Mouse (Mus musculus) ES-Bruce4 (cell line): Measurements from ENCODE around the gene Olfr301. TPM values are rescaled to one million over a fixed set of nuclear protein-coding genes. Genes with fewer than 3 reads are reported as not detected.

ENCODE experiments used
- H3K27ac ChIP-seq: 2 replicates; pipeline ENCODE4 v1.5.1; 2012; ENCODE audit warnings: low read length, inconsistent platforms; ENCODE audit not compliant: insufficient read depth
- H3K27me3 ChIP-seq: 2 replicates; pipeline ENCODE4 v1.6.1; 2012; ENCODE audit warnings: mild to moderate bottlenecking, low read length, inconsistent platforms; ENCODE audit not compliant: control insufficient read depth, poor library complexity, insufficient read depth, severe bottlenecking
- H3K36me3 ChIP-seq: 2 replicates; pipeline ENCODE4 v1.6.1; 2012; ENCODE audit warnings: inconsistent platforms, mild to moderate bottlenecking, low read length, moderate library complexity; ENCODE audit not compliant: control insufficient read depth, poor library complexity, insufficient read depth, severe bottlenecking
- H3K4me1 ChIP-seq: one replicate; pipeline ENCODE4 v1.8.1; 2011; ENCODE audit warnings: low read length; ENCODE audit not compliant: control insufficient read depth, insufficient read depth
- H3K4me3 ChIP-seq: 2 replicates; pipeline ENCODE4 v1.5.1; 2011; ENCODE audit warnings: low read depth, mild to moderate bottlenecking, low read length
- H3K9ac ChIP-seq: 2 replicates; pipeline ENCODE4 v1.6.1; 2012; ENCODE audit warnings: low read depth, mild to moderate bottlenecking, inconsistent platforms; ENCODE audit not compliant: poor library complexity, severe bottlenecking
- H3K9me3 ChIP-seq: replicated peaks from 2 replicates; pipeline ENCODE4 v1.6.1; 2012; ENCODE audit warnings: mild to moderate bottlenecking, low read length, inconsistent platforms; ENCODE audit not compliant: control insufficient read depth, poor library complexity, insufficient read depth, severe bottlenecking
- CTCF ChIP-seq: IDR thresholded peaks from one replicate; pipeline ENCODE4 v1.8.1; 2011; ENCODE audit warnings: low read depth, low read length
- EP300 ChIP-seq: IDR thresholded peaks from 2 replicates; pipeline ENCODE4 v1.6.1; 2011; ENCODE audit warnings: low read depth, low read length; ENCODE audit not compliant: insufficient read depth
- POLR2A ChIP-seq: IDR thresholded peaks from one replicate; pipeline ENCODE4 v1.8.1; 2011; ENCODE audit warnings: low read length; ENCODE audit not compliant: insufficient read depth
- polyA plus RNA-seq: library from polyadenylated mRNA; stranded (reverse); fragments of >200 nt; gene quantifications from 2 replicates; pipeline ENCODE4 v1.2.4, GENCODE M21; 2011; ENCODE audit warnings: low read depth; ENCODE audit not compliant: missing spikeins, insufficient read depth, insufficient read length

Gene Olfr301
- not detected in 2 replicates for polyA plus RNA-seq

DNA sequence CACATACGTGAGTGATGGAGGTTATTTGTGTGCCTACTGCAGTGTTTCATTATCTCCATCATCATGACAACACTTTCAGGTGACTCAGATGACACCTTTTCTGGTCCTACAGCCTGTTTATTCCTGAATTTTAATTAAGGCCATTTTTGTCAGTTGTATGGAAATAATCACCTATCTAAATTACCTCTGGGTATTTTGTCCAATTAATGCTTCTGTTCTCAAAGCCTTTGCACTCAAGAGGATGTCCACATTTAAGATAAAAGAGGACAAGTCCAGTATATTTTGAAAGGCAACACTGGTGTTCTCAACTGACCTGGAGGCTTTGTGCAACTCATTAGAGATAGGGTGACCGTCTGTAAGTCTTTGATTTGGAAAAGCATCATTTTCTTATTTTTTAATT, at the start of gene Olfr301:
Gene Olfr301 (plus strand): TSS at position 301 of the 400 bp plus-strand sequence.
- Histone ChIP-seq H3K36me3 (no peaks in the 10 kb centered on the region), H3K9me3 (no peaks in the 10 kb centered on the region), H3K4me1 (no peaks in the 10 kb centered on the region), H3K4me3 (no peak within 1 kb of the TSS), H3K9ac (no peak within 1 kb of the TSS), H3K27ac (no peak within 1 kb of the TSS), H3K27me3 (no peaks in the 10 kb centered on the region)
- no peak for TF ChIP-seq POLR2A
- no peak for TF ChIP-seq CTCF
- no peak for TF ChIP-seq EP300

GRCm38 (mm10) chr7:86366828-86367227, 36.8 kb upstream of the Olfr301 start, which contains the start of gene Olfr305:
Gene Olfr305 (minus strand): TSS chr7:86366928.
- no peak for TF ChIP-seq EP300
- no peak for TF ChIP-seq POLR2A
- no peak for TF ChIP-seq CTCF

DNA sequence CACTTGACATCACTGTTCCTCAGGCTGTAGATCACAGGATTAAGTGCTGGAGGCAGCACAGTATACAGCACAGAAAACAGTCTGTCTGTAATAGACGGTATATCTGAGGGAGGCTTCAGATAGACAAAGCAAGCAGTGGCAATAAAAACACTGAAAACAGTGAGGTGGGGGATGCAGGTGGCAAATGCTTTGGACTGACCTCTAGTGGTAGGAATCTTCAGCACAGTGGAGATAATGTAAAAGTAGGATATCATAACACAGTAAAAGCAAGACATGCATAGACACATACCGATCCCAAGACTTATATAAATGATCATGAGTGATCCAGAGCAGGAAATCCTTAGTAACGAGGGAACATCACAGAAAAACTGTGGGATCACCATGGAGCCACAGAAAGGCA, 17.9 kb upstream of the Olfr301 start:
- no peaks in the 10 kb centered on the region for H3K36me3 ChIP-seq
- no peaks in the 10 kb centered on the region for H3K27me3 ChIP-seq
- no peak overlapping the region for H3K4me3 ChIP-seq
- H3K4me1 ChIP-seq, result no peaks in the 10 kb centered on the region
- TF ChIP-seq POLR2A (no peak), CTCF (no peak), EP300 (no peak)
- no peak overlapping the region for H3K27ac ChIP-seq
- H3K9me3 ChIP-seq, result no peaks in the 10 kb centered on the region
- no peak overlapping the region for H3K9ac ChIP-seq

More at GRCm38 (mm10) chr7:86366828-86367227, 36.8 kb upstream of the Olfr301 start, which contains the start of gene Olfr305:
- Histone ChIP-seq H3K4me1 (no peaks in the 10 kb centered on the region), H3K27me3 (no peaks in the 10 kb centered on the region), H3K27ac (no peak within 1 kb of the TSS), H3K36me3 (no peaks in the 10 kb centered on the region), H3K4me3 (no peak within 1 kb of the TSS), H3K9me3 (no peaks in the 10 kb centered on the region), H3K9ac (no peak within 1 kb of the TSS)

- H3K27ac ChIP-seq, result no peak within 1 kb of the TSS
- H3K4me1 ChIP-seq, result no peaks in the 10 kb centered on the region
- no peaks in the 10 kb centered on the region for H3K27me3 ChIP-seq
- no peak within 1 kb of the TSS for H3K9ac ChIP-seq
- H3K4me3 ChIP-seq, result no peak within 1 kb of the TSS
- no peaks in the 10 kb centered on the region for H3K36me3 ChIP-seq
- H3K9me3 ChIP-seq, result no peaks in the 10 kb centered on the region
- TF ChIP-seq POLR2A (no peak), EP300 (no peak), CTCF (no peak)
Measured at GRCm38 (mm10) chr7:86386558-86386957, 17.1 kb upstream of the Olfr301 start, which contains the start of gene Olfr304. Gene Olfr304 (minus strand): TSS chr7:86386658.

- H3K9me3 ChIP-seq, result no peaks in the 10 kb centered on the region
- H3K27ac ChIP-seq, result no peak within 1 kb of the TSS
- no peaks in the 10 kb centered on the region for H3K36me3 ChIP-seq
- no peaks in the 10 kb centered on the region for H3K27me3 ChIP-seq
- TF ChIP-seq CTCF, result no peak
- TF ChIP-seq EP300, result no peak
- no peak for TF ChIP-seq POLR2A
- no peak within 1 kb of the TSS for H3K9ac ChIP-seq
- no peak within 1 kb of the TSS for H3K4me3 ChIP-seq
- no peaks in the 10 kb centered on the region for H3K4me1 ChIP-seq
Measured at GRCm38 (mm10) chr7:86397689-86398088, 6.0 kb upstream of the Olfr301 start, which contains the start of gene Olfr303. Gene Olfr303 (minus strand): TSS chr7:86397789.

DNA sequence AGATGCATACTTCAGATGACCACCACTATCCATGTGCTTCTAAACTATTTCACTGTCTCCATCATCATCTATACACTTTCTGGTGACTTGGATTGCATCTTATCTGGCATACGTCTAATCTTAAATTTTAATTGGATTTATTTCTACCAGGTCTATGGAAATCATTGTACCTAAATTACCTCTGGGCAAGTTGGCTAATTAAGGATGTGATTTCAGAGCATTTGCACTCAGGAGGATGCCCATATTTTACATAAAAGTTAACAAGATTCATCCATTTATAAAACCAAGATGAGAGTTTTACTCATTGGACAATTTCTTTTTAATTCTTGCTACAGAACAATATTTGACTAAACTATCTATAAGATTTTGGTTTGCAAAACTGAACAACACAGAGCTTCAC, 56.0 kb downstream of the Olfr301 start, which contains the start of gene Olfr299:
Gene Olfr299 (plus strand): TSS at position 301 of the 400 bp plus-strand sequence.
- H3K4me3 ChIP-seq, result no peak within 1 kb of the TSS
- TF ChIP-seq POLR2A, result no peak
- no peak for TF ChIP-seq CTCF
- TF ChIP-seq EP300, result no peak
- no peaks in the 10 kb centered on the region for H3K36me3 ChIP-seq
- H3K9ac ChIP-seq, result no peak within 1 kb of the TSS
- no peak within 1 kb of the TSS for H3K27ac ChIP-seq
- no peaks in the 10 kb centered on the region for H3K9me3 ChIP-seq
- no peaks in the 10 kb centered on the region for H3K4me1 ChIP-seq
- H3K27me3 ChIP-seq, result no peaks in the 10 kb centered on the region

Other genes with a start within 250 kb of the Olfr301 start
- not detected in 2 replicates for gene Vmn2r75, start 232.1 kb upstream of the Olfr301 start, polyA plus RNA-seq
- gene Vmn2r76, start 157.5 kb upstream of the Olfr301 start, polyA plus RNA-seq, result 0.14 and 0.34 TPM in 2 replicates
- not detected in 2 replicates for gene Olfr310, start 126.7 kb upstream of the Olfr301 start, polyA plus RNA-seq
- gene Olfr309, start 90.1 kb upstream of the Olfr301 start, polyA plus RNA-seq, result not detected in 2 replicates
- not detected in 2 replicates for gene Olfr308, start 78.2 kb upstream of the Olfr301 start, polyA plus RNA-seq
- gene Olfr307, start 66.3 kb upstream of the Olfr301 start, polyA plus RNA-seq, result 0.23 TPM in 1 of 2 replicates, not detected in the other
- gene Olfr305, start 36.9 kb upstream of the Olfr301 start, polyA plus RNA-seq, result not detected in 2 replicates
- not detected in 2 replicates for gene Olfr304, start 17.2 kb upstream of the Olfr301 start, polyA plus RNA-seq
- not detected in 2 replicates for gene Olfr303, start 6.1 kb upstream of the Olfr301 start, polyA plus RNA-seq
- gene Olfr299, start 56.1 kb downstream of the Olfr301 start, polyA plus RNA-seq, result not detected in 2 replicates
- not detected in 2 replicates for gene Olfr298, start 88.6 kb downstream of the Olfr301 start, polyA plus RNA-seq
- gene Olfr297, start 116.1 kb downstream of the Olfr301 start, polyA plus RNA-seq, result not detected in 2 replicates
- gene Olfr295, start 180.0 kb downstream of the Olfr301 start, polyA plus RNA-seq, result not detected in 2 replicates
- gene Olfr294, start 212.8 kb downstream of the Olfr301 start, polyA plus RNA-seq, result not detected in 2 replicates
- not detected in 2 replicates for gene Olfr293, start 245.2 kb downstream of the Olfr301 start, polyA plus RNA-seq